Mouse (Mus musculus) C2C12 (cell line): ENCODE results near the gene Trdmt1. TPM values are rescaled to one million over a fixed set of nuclear protein-coding genes. Genes with fewer than 3 reads are reported as not detected.

Experiments
- H3K27me3 ChIP-seq: one replicate; pipeline ENCODE4 v1.6.1; 2011; ENCODE audit not compliant: control insufficient read depth, insufficient read depth, insufficient read length
- H3K36me3 ChIP-seq: one replicate; pipeline ENCODE4 v1.6.1; 2011; ENCODE audit not compliant: control insufficient read depth, insufficient read depth
- H3K4me3 ChIP-seq: one replicate; pipeline ENCODE4 v1.5.1; 2011; ENCODE audit warnings: mild to moderate bottlenecking, control low read depth; ENCODE audit not compliant: poor library complexity, insufficient read depth, severe bottlenecking
- H3K79me2 ChIP-seq: one replicate; pipeline ENCODE4 v1.6.1; 2011; ENCODE audit not compliant: control insufficient read depth, insufficient read depth
- H3K79me3 ChIP-seq: one replicate; pipeline ENCODE4 v1.6.1; 2011; ENCODE audit warnings: low read depth, control low read depth
- H3ac ChIP-seq: one replicate; pipeline ENCODE3; 2011; ENCODE audit warnings: low read depth; ENCODE audit not compliant: control insufficient read depth, insufficient read length
- CEBPB ChIP-seq: IDR thresholded peaks from one replicate; pipeline ENCODE4 v1.6.1; 2011; ENCODE audit warnings: low read depth, mild to moderate bottlenecking, control low read depth, moderate library complexity
- CTCF ChIP-seq: IDR thresholded peaks from one replicate; pipeline ENCODE4 v1.5.1; 2011; ENCODE audit not compliant: control insufficient read depth, insufficient read depth, insufficient read length
- FOSL1 ChIP-seq: IDR thresholded peaks from one replicate; pipeline ENCODE4 v1.8.0; 2011; ENCODE audit warnings: mild to moderate bottlenecking, low read length; ENCODE audit not compliant: poor library complexity, insufficient read depth, severe bottlenecking
- MAX ChIP-seq: IDR thresholded peaks from one replicate; pipeline ENCODE4 v1.6.1; 2011; ENCODE audit warnings: mild to moderate bottlenecking, control low read depth
- MYOD1 ChIP-seq: IDR thresholded peaks from one replicate; pipeline ENCODE4 v1.6.1; 2011; ENCODE audit warnings: low read depth; ENCODE audit not compliant: control insufficient read depth, insufficient read length
- MYOG ChIP-seq: IDR thresholded peaks from one replicate; pipeline ENCODE4 v1.6.1; 2011; ENCODE audit not compliant: control insufficient read depth, insufficient read length; ENCODE audit errors: extremely low read depth
- USF1 ChIP-seq: IDR thresholded peaks from one replicate; pipeline ENCODE4 v1.6.1; 2011; ENCODE audit warnings: low read depth, mild to moderate bottlenecking, control low read depth, moderate library complexity
- polyA plus RNA-seq: library from polyadenylated mRNA; unstranded; fragments of >200 nt; fragmentation: generic; extraction: Trizol; gene quantifications from one replicate; pipeline ENCODE4 v1.2.1, GENCODE M21; 2012; ENCODE audit warnings: missing spikeins

Gene Trdmt1
- polyA plus RNA-seq, 1 experiment = 3.5 TPM

- TF ChIP-seq MYOD1 (no peak), CTCF (no peak), MAX (no peak), CEBPB (no peak), MYOG (no peak), FOSL1 (no peak), USF1 (no peak)
- H3K79me2 ChIP-seq = no peaks in the 10 kb centered on the region
- H3K4me3 ChIP-seq = no peak overlapping the region
- peaks cover 5% of the 10 kb centered on the region for H3K36me3 ChIP-seq
- no peaks in the 10 kb centered on the region for H3K27me3 ChIP-seq
- no peaks in the 10 kb centered on the region for H3K79me3 ChIP-seq
- H3ac ChIP-seq = no peak overlapping the region
These were observed 20.7 kb downstream of the Trdmt1 start for GRCm38 (mm10) chr2:13523540-13524456.

- no peaks in the 10 kb centered on the region for H3K79me3 ChIP-seq
- no peaks in the 10 kb centered on the region for H3K27me3 ChIP-seq
- no peak overlapping the region for H3K4me3 ChIP-seq
- no peaks in the 10 kb centered on the region for H3K79me2 ChIP-seq
- peak; percentile 46 for TF ChIP-seq CEBPB
- no peak for TF ChIP-seq MAX
- peaks cover 5% of the 10 kb centered on the region for H3K36me3 ChIP-seq
- no peak overlapping the region for H3ac ChIP-seq
These were observed 22.4 kb downstream of the Trdmt1 start for GRCm38 (mm10) chr2:13522106-13522505.

DNA sequence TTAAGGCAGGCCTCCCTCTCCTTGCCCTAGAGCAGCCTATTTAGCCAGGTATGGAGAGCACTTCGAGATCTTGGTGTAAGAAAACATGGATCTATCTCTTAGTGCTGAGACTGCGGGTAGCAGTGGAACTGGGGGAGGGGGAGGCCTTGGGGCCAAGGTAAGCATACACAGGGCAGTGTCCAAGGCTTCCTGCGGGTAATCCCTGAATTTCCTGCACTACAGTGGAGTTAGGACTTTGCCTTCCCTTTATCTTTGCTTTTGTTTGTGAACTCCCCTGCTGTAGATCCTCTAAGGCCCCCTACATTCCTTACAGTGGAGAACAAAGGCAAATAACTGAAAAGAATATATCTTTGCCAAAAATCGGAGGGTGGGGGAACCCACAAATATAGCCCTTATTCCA lies 29.5 kb downstream of the Trdmt1 start:
- peaks cover 5% of the 10 kb centered on the region for H3K36me3 ChIP-seq
- H3K27me3 ChIP-seq = no peaks in the 10 kb centered on the region

GRCm38 (mm10) chr2:13502717-13503116 lies 41.8 kb downstream of the Trdmt1 start:
- Histone ChIP-seq H3ac (no peak overlapping the region), H3K36me3 (no peaks in the 10 kb centered on the region), H3K79me3 (no peaks in the 10 kb centered on the region), H3K79me2 (no peaks in the 10 kb centered on the region), H3K4me3 (no peak overlapping the region), H3K27me3 (no peaks in the 10 kb centered on the region)
- TF ChIP-seq MYOD1 = peak; percentile 59
- no peak for TF ChIP-seq MAX
- no peak for TF ChIP-seq FOSL1

More for the DNA sequence above, 29.5 kb downstream of the Trdmt1 start:
- H3ac ChIP-seq = no peak overlapping the region
- no peak overlapping the region for H3K4me3 ChIP-seq
- no peaks in the 10 kb centered on the region for H3K79me2 ChIP-seq
- TF ChIP-seq CTCF (no peak), CEBPB (no peak), FOSL1 (no peak), USF1 (no peak), MAX (no peak), MYOD1 (no peak), MYOG (no peak)
- no peaks in the 10 kb centered on the region for H3K79me3 ChIP-seq

DNA sequence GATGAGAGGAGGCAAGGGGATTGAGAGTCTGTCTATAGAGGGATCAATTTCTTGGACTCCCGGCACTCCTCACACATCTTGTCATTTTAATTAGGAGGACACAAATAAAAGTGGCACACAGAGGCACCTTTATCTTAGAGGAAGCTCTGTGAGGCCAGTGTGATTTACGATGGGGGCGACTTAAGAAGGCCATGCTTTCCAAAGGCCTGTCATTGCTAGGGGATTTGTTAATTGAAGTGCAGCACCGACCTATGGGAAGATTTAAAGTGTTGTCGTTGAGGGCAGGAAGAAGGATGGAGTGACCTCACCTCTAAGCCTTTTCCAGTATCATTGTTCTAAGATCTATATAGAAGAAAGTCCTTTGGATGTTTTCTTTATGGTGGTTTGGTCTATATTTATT lies 42.9 kb downstream of the Trdmt1 start:
- H3K79me2 ChIP-seq = no peaks in the 10 kb centered on the region
- H3K79me3 ChIP-seq = no peaks in the 10 kb centered on the region
- no peak for TF ChIP-seq CTCF
- TF ChIP-seq FOSL1 = no peak
- no peak for TF ChIP-seq CEBPB
- TF ChIP-seq MAX = no peak
- TF ChIP-seq USF1 = no peak

GRCm38 (mm10) chr2:13500298-13500999 lies 44.0 kb downstream of the Trdmt1 start:
- TF ChIP-seq FOSL1 = no peak
- no peak for TF ChIP-seq CTCF
- TF ChIP-seq MYOG = no peak
- TF ChIP-seq MAX = no peak
- TF ChIP-seq USF1 = no peak
- no peak for TF ChIP-seq MYOD1
- TF ChIP-seq CEBPB = peak; percentile 24
- no peaks in the 10 kb centered on the region for H3K79me2 ChIP-seq
- H3K79me3 ChIP-seq = no peaks in the 10 kb centered on the region
- H3ac ChIP-seq = no peak overlapping the region
- no peaks in the 10 kb centered on the region for H3K27me3 ChIP-seq
- H3K4me3 ChIP-seq = no peak overlapping the region
- no peaks in the 10 kb centered on the region for H3K36me3 ChIP-seq

More for the DNA sequence above, 42.9 kb downstream of the Trdmt1 start:
- H3K4me3 ChIP-seq = no peak overlapping the region
- no peak overlapping the region for H3ac ChIP-seq
- H3K27me3 ChIP-seq = no peaks in the 10 kb centered on the region
- H3K36me3 ChIP-seq = no peaks in the 10 kb centered on the region
